Mouse (Mus musculus) neural tube, embryonic 14.5 days (tissue): Measurements from ENCODE around the gene Prkag3. TPM values are rescaled to one million over a fixed set of nuclear protein-coding genes. Genes with fewer than 3 reads are reported as not detected.
A peak's percentile ranks its signal among the peaks of the same experiment; 100 is the strongest.

Experiments used
- ATAC-seq: fragments of 200-750 bp; cut with Nextera tagmentation; 2 replicates; pipeline ENCODE4 v1.8.0; 2017; ENCODE audit warnings: low read depth, mild to moderate bottlenecking, moderate TSS enrichment, moderate library complexity
- H3K27ac ChIP-seq: fragments of 300-500 bp; sonication (generic); 2 replicates; pipeline ENCODE4 v1.5.1; 2014; ENCODE audit warnings: low read depth, mild to moderate bottlenecking, control low read depth, low read length, moderate library complexity, mixed read lengths
- H3K27me3 ChIP-seq: fragments of 300-500 bp; sonication (generic); 2 replicates; pipeline ENCODE4 v1.6.1; 2014; ENCODE audit warnings: low read length; ENCODE audit not compliant: control insufficient read depth, insufficient read depth
- H3K36me3 ChIP-seq: fragments of 300-500 bp; sonication (generic); 2 replicates; pipeline ENCODE4 v1.6.1; 2014; ENCODE audit warnings: low read length, mixed read lengths; ENCODE audit not compliant: control insufficient read depth, insufficient read depth
- H3K4me1 ChIP-seq: fragments of 300-500 bp; sonication (generic); 2 replicates; pipeline ENCODE4 v1.6.1; 2014; ENCODE audit warnings: low read length; ENCODE audit not compliant: control insufficient read depth, insufficient read depth
- H3K4me2 ChIP-seq: fragments of 300-500 bp; sonication (generic); 2 replicates; pipeline ENCODE4 v1.6.1; 2014; ENCODE audit warnings: mild to moderate bottlenecking, low read depth, low read length, control low read depth
- H3K4me3 ChIP-seq: fragments of 300-500 bp; sonication (generic); 2 replicates; pipeline ENCODE4 v1.5.1; 2014; ENCODE audit warnings: low read depth, low read length, control low read depth, mixed read lengths
- H3K9ac ChIP-seq: fragments of 300-500 bp; sonication (generic); replicated peaks from 2 replicates; pipeline ENCODE4 v1.6.1; 2014; ENCODE audit warnings: low read depth, mild to moderate bottlenecking, control low read depth, low read length, mixed read lengths
- H3K9me3 ChIP-seq: fragments of 300-500 bp; sonication (generic); 2 replicates; pipeline ENCODE4 v1.6.1; 2016; ENCODE audit warnings: low read length; ENCODE audit not compliant: control insufficient read depth
- WGBS: fragments of 180-500 bp; shearing (Covaris S2); extraction: QIAGEN DNeasy Blood & Tissue Kit; methylation state at CpG from one replicate; pipeline ENCODE4 v1.1.7; 2014; 5-methylcytosine and 5-hydroxymethylcytosine counted together
- polyA plus RNA-seq: library from polyadenylated mRNA; unstranded; fragments of >200 nt; fragmentation: Nextera tagmentation; extraction: Ambion mirVana; gene quantifications from 2 replicates; pipeline ENCODE4 v1.2.1, GENCODE M21; 2014

Prkag3 gene
- polyA plus RNA-seq, 1 experiment from 2014 or later: not detected

- H3K4me1 ChIP-seq: peaks cover 7% of the 10 kb centered on the region; the same call in 1 of the 2 replicates
- peak overlapping the region; percentile 49 for H3K9ac ChIP-seq
- WGBS: 22% methylated on average over 12 of the region's 12 CpGs
- no peaks in the 10 kb centered on the region for H3K9me3 ChIP-seq
- no peak for ATAC-seq
- no peaks in the 10 kb centered on the region for H3K36me3 ChIP-seq
- peak overlapping the region; percentile 75 for H3K4me2 ChIP-seq
- H3K4me3 ChIP-seq: peak overlapping the region; percentile 35
- no peak overlapping the region for H3K27ac ChIP-seq
- H3K27me3 ChIP-seq: no peaks in the 10 kb centered on the region
Observed at GRCm38 (mm10) chr1:74713859-74714730, 34.9 kb downstream of the Prkag3 start.

GRCm38 (mm10) chr1:74713099-74713858 is 35.7 kb downstream of the Prkag3 start, which contains the start of gene Cyp27a1:
TSS of gene Cyp27a1 (plus strand) at chr1:74713574.
- Histone ChIP-seq H3K4me2 (peak within 1 kb of the TSS; percentile 75), H3K27me3 (no peaks in the 10 kb centered on the region), H3K9me3 (no peaks in the 10 kb centered on the region), H3K4me3 (peak within 1 kb of the TSS; percentile 35), H3K36me3 (no peaks in the 10 kb centered on the region), H3K27ac (no peak within 1 kb of the TSS), H3K4me1 (peaks cover 7% of the 10 kb centered on the region; the same call in 1 of the 2 replicates), H3K9ac (peak within 1 kb of the TSS; percentile 49)
- WGBS: 2% methylated on average over 35 of the region's 35 CpGs
- ATAC-seq: no peak

GRCm38 (mm10) chr1:74712461-74713098 is 36.4 kb downstream of the Prkag3 start:
- 40% methylated on average over 5 of the region's 5 CpGs for WGBS
- Histone ChIP-seq H3K27ac (no peak overlapping the region), H3K27me3 (no peaks in the 10 kb centered on the region), H3K9ac (no peak overlapping the region), H3K4me2 (peak overlapping the region; percentile 75), H3K36me3 (no peaks in the 10 kb centered on the region), H3K4me3 (peak overlapping the region; percentile 35; the same call in 1 of the 2 replicates), H3K4me1 (peaks cover 7% of the 10 kb centered on the region; the same call in 1 of the 2 replicates), H3K9me3 (no peaks in the 10 kb centered on the region)
- no peak for ATAC-seq

GRCm38 (mm10) chr1:74712046-74712445 is 37.0 kb downstream of the Prkag3 start:
- Histone ChIP-seq H3K4me1 (peaks cover 7% of the 10 kb centered on the region; the same call in 1 of the 2 replicates), H3K9ac (no peak overlapping the region), H3K4me3 (no peak overlapping the region), H3K4me2 (no peak overlapping the region), H3K9me3 (no peaks in the 10 kb centered on the region), H3K27me3 (no peaks in the 10 kb centered on the region), H3K36me3 (no peaks in the 10 kb centered on the region), H3K27ac (no peak overlapping the region)
- no peak for ATAC-seq
- 77% methylated on average over 4 of the region's 4 CpGs for WGBS

GRCm38 (mm10) chr1:74709566-74709965 is 39.5 kb downstream of the Prkag3 start:
- H3K4me3 ChIP-seq: no peak overlapping the region
- H3K4me1 ChIP-seq: peaks cover 7% of the 10 kb centered on the region; the same call in 1 of the 2 replicates
- ATAC-seq: no peak
- H3K36me3 ChIP-seq: no peaks in the 10 kb centered on the region
- no peak overlapping the region for H3K27ac ChIP-seq
- 45% methylated on average over 6 of the region's 6 CpGs for WGBS
- H3K9me3 ChIP-seq: no peaks in the 10 kb centered on the region
- no peaks in the 10 kb centered on the region for H3K27me3 ChIP-seq
- H3K4me2 ChIP-seq: no peak overlapping the region
- no peak overlapping the region for H3K9ac ChIP-seq

- Histone ChIP-seq H3K4me3 (no peak overlapping the region), H3K4me2 (no peak overlapping the region), H3K27ac (no peak overlapping the region), H3K9ac (no peak overlapping the region), H3K27me3 (no peaks in the 10 kb centered on the region), H3K9me3 (no peaks in the 10 kb centered on the region), H3K36me3 (peaks cover 2% of the 10 kb centered on the region; the same call in 1 of the 2 replicates), H3K4me1 (no peaks in the 10 kb centered on the region)
- WGBS: 59% methylated on average over 5 of the region's 5 CpGs
- no peak for ATAC-seq
Observed at GRCm38 (mm10) chr1:74705016-74705415, 44.0 kb downstream of the Prkag3 start.

- no peaks in the 10 kb centered on the region for H3K4me1 ChIP-seq
- 77% methylated on average over 3 of the region's 3 CpGs for WGBS
- H3K27ac ChIP-seq: no peak overlapping the region
- no peaks in the 10 kb centered on the region for H3K9me3 ChIP-seq
- H3K9ac ChIP-seq: no peak overlapping the region
- H3K36me3 ChIP-seq: peaks cover 10% of the 10 kb centered on the region; the same call in 1 of the 2 replicates
- no peak for ATAC-seq
- no peak overlapping the region for H3K4me2 ChIP-seq
- H3K4me3 ChIP-seq: no peak overlapping the region
- no peaks in the 10 kb centered on the region for H3K27me3 ChIP-seq
Observed at GRCm38 (mm10) chr1:74704156-74704555, 44.9 kb downstream of the Prkag3 start.

GRCm38 (mm10) chr1:74702142-74702553 is 46.9 kb downstream of the Prkag3 start:
- H3K27me3 ChIP-seq: no peaks in the 10 kb centered on the region
- no peaks in the 10 kb centered on the region for H3K4me1 ChIP-seq
- H3K9ac ChIP-seq: no peak overlapping the region
- H3K27ac ChIP-seq: no peak overlapping the region
- ATAC-seq: no peak
- H3K4me2 ChIP-seq: no peak overlapping the region
- no peak overlapping the region for H3K4me3 ChIP-seq
- 87% methylated on average over 6 of the region's 6 CpGs for WGBS
- H3K36me3 ChIP-seq: peaks cover 29% of the 10 kb centered on the region
- H3K9me3 ChIP-seq: no peaks in the 10 kb centered on the region
